Mouse (Mus musculus): ENCODE results near the gene Scaf11. TPM values are rescaled to one million over a fixed set of nuclear protein-coding genes. Genes with fewer than 3 reads are reported as not detected.
A peak's percentile ranks its signal among the peaks of the same experiment; 100 is the strongest.

Gene Scaf11
- total and polyA plus RNA-seq, 2 experiments from 2014 or later = 27.7 to 41.7 TPM

GRCm38 (mm10) chr15:96491861-96492641 lies 31.4 kb upstream of the Scaf11 start:
- ATAC-seq (ENCODE audit: low FRiP score) = no peak
- no peaks in the 10 kb centered on the region for H3K9me3 ChIP-seq (ENCODE audit: low read length)
- H3K36me3 ChIP-seq (ENCODE audit: insufficient read depth, low read length) = no peaks in the 10 kb centered on the region
- WGBS = 37% methylated on average over 13 of the region's 13 CpGs
- DNase-seq (ENCODE audit: low spot score) = peak; percentile 40
- no peak overlapping the region for H3K9ac ChIP-seq (replicated peaks; ENCODE audit: low read length, poor library complexity, severe bottlenecking)
- H3K27me3 ChIP-seq (ENCODE audit: insufficient read depth, low read length) = no peaks in the 10 kb centered on the region
- H3K27ac ChIP-seq (ENCODE audit: low read depth, low read length) = no peak overlapping the region
- H3K4me1 ChIP-seq (ENCODE audit: insufficient read depth, low read length) = no peaks in the 10 kb centered on the region
- no peak overlapping the region for H3K4me3 ChIP-seq (ENCODE audit: low read depth, low read length)
- TF ChIP-seq CTCF (IDR thresholded peaks at IDR 0.05) = no peak
- H3K4me2 ChIP-seq (ENCODE audit: low read depth, low read length, poor library complexity, severe bottlenecking) = no peak overlapping the region

- H3K9me3 ChIP-seq (ENCODE audit: low read length) = no peaks in the 10 kb centered on the region
- H3K9ac ChIP-seq (replicated peaks; ENCODE audit: low read length, poor library complexity, severe bottlenecking) = no peak overlapping the region
- no peak overlapping the region for H3K4me2 ChIP-seq (ENCODE audit: low read depth, low read length, poor library complexity, severe bottlenecking)
- no peak overlapping the region for H3K4me3 ChIP-seq (ENCODE audit: low read depth, low read length)
- H3K27me3 ChIP-seq (ENCODE audit: insufficient read depth, low read length) = no peaks in the 10 kb centered on the region
- no peaks in the 10 kb centered on the region for H3K36me3 ChIP-seq (ENCODE audit: insufficient read depth, low read length)
- TF ChIP-seq CTCF (IDR thresholded peaks at IDR 0.05) = no peak
- H3K4me1 ChIP-seq (ENCODE audit: insufficient read depth, low read length) = no peaks in the 10 kb centered on the region
- ATAC-seq (ENCODE audit: low FRiP score) (no peak), DNase-seq (ENCODE audit: low spot score) (no peak)
- 33% methylated on average over 3 of the region's 3 CpGs for WGBS
- no peak overlapping the region for H3K27ac ChIP-seq (ENCODE audit: low read depth, low read length)
Measured at GRCm38 (mm10) chr15:96491421-96491820, 30.8 kb upstream of the Scaf11 start.

- ATAC-seq (ENCODE audit: low FRiP score) (no peak), DNase-seq (ENCODE audit: low spot score) (no peak)
- Histone ChIP-seq H3K27ac (ENCODE audit: low read depth, low read length) (no peak overlapping the region), H3K4me2 (ENCODE audit: low read depth, low read length, poor library complexity, severe bottlenecking) (no peak overlapping the region), H3K4me3 (ENCODE audit: low read depth, low read length) (no peak overlapping the region), H3K36me3 (ENCODE audit: insufficient read depth, low read length) (no peaks in the 10 kb centered on the region), H3K9me3 (ENCODE audit: low read length) (no peaks in the 10 kb centered on the region), H3K9ac (replicated peaks; ENCODE audit: low read length, poor library complexity, severe bottlenecking) (no peak overlapping the region), H3K4me1 (ENCODE audit: insufficient read depth, low read length) (peaks cover under 1% of the 10 kb centered on the region; the same call in 1 of the 2 replicates), H3K27me3 (ENCODE audit: insufficient read depth, low read length) (no peaks in the 10 kb centered on the region)
- no peak for TF ChIP-seq CTCF (IDR thresholded peaks at IDR 0.05)
- WGBS = 82% methylated on average over 5 of the region's 5 CpGs
Measured at GRCm38 (mm10) chr15:96490123-96490522, 29.5 kb upstream of the Scaf11 start.

- Histone ChIP-seq H3K4me3 (ENCODE audit: low read depth, low read length) (peak overlapping the region; percentile 25; the same call in 1 of the 2 replicates), H3K4me1 (ENCODE audit: insufficient read depth, low read length) (peaks cover 3% of the 10 kb centered on the region; the same call in 1 of the 2 replicates), H3K36me3 (ENCODE audit: insufficient read depth, low read length) (no peaks in the 10 kb centered on the region), H3K27me3 (ENCODE audit: insufficient read depth, low read length) (no peaks in the 10 kb centered on the region), H3K27ac (ENCODE audit: low read depth, low read length) (no peak overlapping the region; the same call in 1 of the 2 replicates), H3K9me3 (ENCODE audit: low read length) (no peaks in the 10 kb centered on the region), H3K4me2 (ENCODE audit: low read depth, low read length, poor library complexity, severe bottlenecking) (peak overlapping the region; percentile 44), H3K9ac (replicated peaks; ENCODE audit: low read length, poor library complexity, severe bottlenecking) (0 out of 2 replicates have a peak overlapping the region, but pooled peaks have one; percentile 19)
- WGBS = 13% methylated on average over 20 of the region's 20 CpGs
- TF ChIP-seq CTCF (IDR thresholded peaks at IDR 0.05) = peak; percentile 72
- DNase-seq (ENCODE audit: low spot score) (peak; percentile 58), ATAC-seq (ENCODE audit: low FRiP score) (no peak)
Measured at GRCm38 (mm10) chr15:96488941-96489786, 28.5 kb upstream of the Scaf11 start.

- Histone ChIP-seq H3K4me1 (ENCODE audit: insufficient read depth, low read length) (peaks cover 3% of the 10 kb centered on the region; the same call in 1 of the 2 replicates), H3K36me3 (ENCODE audit: insufficient read depth, low read length) (no peaks in the 10 kb centered on the region), H3K4me3 (ENCODE audit: low read depth, low read length) (no peak overlapping the region), H3K4me2 (ENCODE audit: low read depth, low read length, poor library complexity, severe bottlenecking) (no peak overlapping the region), H3K27me3 (ENCODE audit: insufficient read depth, low read length) (no peaks in the 10 kb centered on the region), H3K9me3 (ENCODE audit: low read length) (no peaks in the 10 kb centered on the region), H3K9ac (replicated peaks; ENCODE audit: low read length, poor library complexity, severe bottlenecking) (no peak overlapping the region), H3K27ac (ENCODE audit: low read depth, low read length) (no peak overlapping the region)
- TF ChIP-seq CTCF (IDR thresholded peaks at IDR 0.05) = no peak
- ATAC-seq (ENCODE audit: low FRiP score) = no peak
- peak; percentile 35 for DNase-seq (ENCODE audit: low spot score)
- 65% methylated on average over 12 of the region's 12 CpGs for WGBS
Measured at GRCm38 (mm10) chr15:96487066-96487698, 26.5 kb upstream of the Scaf11 start.

Measured in midbrain, postnatal 0 days (tissue).